Mouse (Mus musculus): ENCODE measurements around the gene Ddi2.

Ddi2 gene

DNA sequence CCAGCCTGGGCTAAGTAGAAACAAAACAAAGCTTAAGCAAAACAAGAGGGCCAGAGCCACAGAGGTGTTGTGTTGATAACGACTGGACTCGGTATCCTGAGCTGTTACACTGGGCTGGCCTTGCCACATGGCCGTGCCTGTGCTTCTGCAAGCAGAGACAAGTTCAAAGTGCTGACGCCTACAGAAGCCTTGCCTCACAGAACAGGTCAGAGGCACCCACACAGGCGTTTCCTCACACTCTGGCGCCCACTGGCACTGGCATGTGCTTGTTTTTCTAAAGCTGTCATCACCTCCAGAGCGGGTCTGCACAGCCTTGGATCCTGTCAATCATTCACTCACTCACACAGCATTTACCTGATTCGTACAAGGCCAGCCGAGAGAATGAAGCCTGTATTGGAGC is 18.6 kb upstream of the Ddi2 start:
- DNase-seq (ENCODE audit: low spot score): no peak

DNA sequence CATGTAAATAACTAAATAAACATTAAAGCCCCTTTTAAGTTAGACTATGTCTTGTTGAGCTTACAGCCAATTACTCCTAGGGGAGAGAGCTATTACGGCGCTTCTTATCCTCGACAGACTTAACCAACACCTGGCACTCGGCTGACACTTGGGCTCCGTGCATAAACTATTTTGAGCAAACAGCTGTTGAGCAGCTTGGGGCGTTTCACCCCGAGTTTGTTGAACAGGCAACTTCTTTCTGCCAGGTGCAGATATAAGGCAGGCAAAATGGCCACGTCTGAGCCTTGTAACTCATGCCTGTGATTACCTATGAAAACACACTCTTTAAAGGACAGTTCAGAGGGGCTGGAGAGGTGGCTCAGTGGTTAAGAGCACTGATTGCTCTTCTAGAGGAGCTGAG is 14.8 kb upstream of the Ddi2 start:
- DNase-seq (ENCODE audit: low spot score): no peak

DNA sequence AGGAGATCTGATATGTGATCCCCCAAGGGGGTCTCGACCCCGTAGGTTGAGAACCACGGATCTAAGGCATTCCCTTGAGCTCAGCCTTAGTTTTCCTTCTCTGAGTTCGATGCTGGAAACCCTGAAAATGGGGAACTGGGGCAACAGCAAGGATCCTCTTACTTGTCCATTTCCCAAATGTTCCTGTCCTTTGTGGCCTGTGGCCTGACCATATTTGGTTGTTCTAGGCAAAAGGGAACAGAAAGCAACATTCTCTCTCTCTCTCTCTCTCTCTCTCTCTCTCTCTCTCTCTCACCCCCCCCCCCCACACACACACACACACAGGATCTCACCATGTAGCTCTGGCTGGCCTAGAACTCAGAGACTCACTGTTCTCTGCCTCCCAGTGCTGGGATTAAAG is 13.6 kb upstream of the Ddi2 start:
- DNase-seq (ENCODE audit: low spot score): peak; percentile 51

DNA sequence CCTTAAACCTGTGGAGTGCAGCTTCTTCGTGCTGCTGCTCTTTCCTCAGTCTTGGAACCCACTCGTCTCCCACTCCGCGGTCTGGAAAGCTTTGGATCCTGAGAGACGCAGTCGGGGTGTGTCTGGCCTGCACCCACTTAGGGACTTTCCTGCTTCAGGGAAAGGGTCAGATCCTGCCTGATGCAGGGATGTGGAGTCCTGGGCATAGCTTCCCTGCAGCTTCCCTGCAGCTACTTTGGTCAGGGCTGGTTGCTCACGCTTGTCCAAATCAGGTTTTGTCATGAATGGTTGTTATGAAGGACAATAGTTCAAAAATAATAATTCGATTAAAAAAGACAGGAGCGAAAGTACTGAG is 12.0 kb upstream of the Ddi2 start:
- DNase-seq (ENCODE audit: low spot score): no peak

DNA sequence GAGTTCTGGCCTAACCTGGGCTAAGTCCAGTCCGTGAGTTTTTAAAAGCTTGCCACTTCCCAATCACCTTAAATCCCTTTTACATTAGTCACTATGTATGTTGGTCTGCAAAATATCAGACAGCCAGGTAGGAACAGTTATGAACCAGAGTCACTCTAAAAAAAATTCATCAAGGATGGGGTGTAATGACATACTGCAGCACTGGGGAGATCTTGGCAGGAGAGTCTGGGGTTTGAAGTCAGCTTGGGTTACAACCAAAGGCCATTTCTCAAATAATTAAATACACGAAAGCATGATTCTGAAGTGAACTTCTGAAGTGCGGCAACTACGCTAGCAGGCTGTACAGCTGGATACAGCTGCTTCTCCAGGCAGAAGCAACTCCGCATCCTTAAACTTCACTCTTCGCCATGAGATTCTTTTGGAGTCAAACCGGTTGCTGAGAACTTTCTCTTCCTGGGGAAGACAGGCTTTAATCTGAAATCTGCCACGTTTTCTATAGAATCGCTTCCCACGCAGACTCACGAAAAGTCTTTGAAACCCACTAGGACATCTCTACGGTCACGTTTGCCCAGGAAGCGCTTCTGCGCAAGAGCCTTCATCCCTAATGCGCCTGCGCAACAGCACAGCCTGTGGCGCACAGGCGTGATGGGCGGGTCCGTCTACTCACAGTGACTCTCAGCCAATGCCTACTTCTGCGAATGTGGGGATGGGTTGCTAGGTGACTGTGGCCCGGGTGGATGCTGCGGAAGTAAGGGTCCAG is 11.4 kb upstream of the Ddi2 start:
- DNase-seq (ENCODE audit: low spot score): peak; percentile 67

DNA sequence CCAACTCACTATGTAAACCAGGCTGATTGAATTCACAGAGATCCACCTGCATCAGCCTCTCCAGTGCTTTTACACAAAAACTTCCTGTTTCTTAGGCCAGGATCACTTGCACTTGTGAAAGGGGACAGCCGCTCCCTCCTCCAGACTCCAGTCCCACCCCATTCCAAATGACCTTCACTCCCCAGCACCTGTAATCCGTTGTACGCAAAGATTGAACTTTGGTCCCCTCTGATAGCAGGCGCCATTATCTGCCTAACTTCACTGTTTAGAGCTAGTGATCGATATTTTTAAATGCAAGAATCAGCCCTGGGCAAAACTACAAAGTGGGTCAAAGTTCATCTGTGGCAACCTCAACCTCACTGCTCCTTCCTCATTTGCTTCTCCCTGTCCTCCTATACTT is 8.5 kb upstream of the Ddi2 start:
- no peak for DNase-seq (ENCODE audit: low spot score)

DNA sequence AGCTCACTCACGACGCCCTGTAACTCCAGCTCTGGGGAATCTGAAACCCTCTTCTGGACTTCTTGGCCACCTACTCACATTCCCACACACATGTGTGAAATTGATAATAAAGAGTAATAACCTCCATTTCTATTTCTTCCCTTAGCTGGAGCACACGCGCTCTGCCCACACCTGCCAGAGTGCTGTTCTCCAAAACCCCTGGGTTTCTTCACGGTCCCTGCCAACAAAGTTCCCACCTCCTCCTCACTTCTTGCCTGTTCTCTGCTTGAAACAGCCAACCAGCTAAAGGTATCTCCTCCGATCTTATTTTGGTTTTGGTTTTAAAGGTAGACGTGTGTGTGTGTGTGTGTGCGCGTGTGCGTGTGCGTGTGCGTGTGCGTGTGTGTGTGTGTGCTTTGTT is 7.2 kb upstream of the Ddi2 start:
- no peak for DNase-seq (ENCODE audit: low spot score)

DNA sequence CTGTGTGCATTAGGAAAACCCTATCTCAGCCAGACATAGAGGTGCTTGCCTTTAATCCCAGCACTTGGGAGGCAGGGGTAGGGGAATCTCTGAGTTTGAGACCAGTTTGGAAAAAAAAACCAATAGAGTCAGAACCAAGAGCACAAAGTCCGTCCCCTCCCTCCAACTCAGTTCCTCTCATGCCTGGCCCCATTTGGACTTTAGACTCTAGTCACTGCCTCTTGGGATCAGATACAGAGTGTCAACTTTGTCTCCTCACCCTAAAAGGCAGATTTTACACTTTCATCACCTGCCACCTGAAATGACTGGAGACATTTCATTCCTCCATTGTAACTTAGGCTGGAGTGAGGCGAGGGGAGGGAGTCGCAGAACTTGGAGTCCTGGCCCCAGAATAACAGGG is 6.0 kb upstream of the Ddi2 start:
- no peak for DNase-seq (ENCODE audit: low spot score)

DNA sequence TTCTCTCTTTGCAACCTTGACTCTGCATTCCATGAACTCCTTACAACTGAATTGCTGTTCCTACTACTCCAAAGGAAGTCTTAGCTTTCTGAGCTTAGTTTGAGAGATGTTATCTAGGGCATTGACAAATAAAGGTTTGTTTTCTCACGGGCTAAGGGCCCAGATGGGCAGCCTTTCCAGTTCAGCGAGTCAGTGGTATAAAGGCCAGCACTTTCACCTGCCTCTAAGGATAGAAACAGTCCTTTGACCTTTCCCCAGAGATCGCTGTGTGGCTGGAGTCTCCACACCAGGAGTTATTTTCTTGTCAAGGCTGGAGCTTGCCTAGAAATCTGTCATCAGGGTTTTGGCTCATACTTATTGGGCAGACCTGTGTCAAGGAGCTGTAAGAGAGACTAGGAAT is 2.5 kb upstream of the Ddi2 start:
- DNase-seq (ENCODE audit: low spot score): no peak

DNA sequence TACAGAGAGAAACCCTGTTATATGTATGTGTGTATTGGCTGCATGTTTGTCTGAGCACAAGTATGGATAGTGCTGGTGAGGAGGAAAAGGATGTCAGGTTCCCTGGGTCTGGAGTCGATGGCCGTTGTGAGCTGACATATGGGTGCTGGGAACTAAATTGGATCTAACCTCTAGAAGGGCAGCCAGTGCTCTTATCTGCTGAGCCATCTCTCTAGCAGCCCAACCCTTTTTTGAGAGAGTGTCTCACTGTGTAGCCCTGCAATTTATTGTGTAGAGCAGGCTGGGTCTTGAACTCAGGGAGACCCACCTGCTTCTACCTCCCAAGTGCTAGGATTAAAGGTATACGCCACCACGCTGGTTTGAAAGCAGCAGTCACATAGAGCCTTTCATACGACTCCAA is 2.1 kb upstream of the Ddi2 start:
- no peak for DNase-seq (ENCODE audit: low spot score)

DNA sequence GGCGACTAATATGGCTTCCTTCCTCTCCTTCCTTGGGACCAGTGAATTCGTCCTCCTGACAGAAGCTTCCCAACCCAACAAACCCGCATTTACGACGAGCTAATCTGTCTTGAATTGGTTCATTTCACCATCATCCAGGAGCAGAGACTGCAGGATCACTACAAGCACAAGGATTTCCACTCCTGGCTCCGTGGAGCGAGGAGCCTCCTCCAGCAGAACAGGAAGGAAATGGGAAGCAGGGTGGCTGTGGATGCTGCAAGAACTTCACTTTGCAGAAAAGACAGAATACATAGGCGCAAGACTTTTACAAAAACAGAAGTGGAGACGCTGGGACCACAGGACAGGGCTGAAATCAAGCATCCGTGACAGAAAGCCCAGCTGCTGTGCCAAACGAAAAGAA is 1.4 kb upstream of the Ddi2 start:
- no peak for DNase-seq (ENCODE audit: low spot score)

DNA sequence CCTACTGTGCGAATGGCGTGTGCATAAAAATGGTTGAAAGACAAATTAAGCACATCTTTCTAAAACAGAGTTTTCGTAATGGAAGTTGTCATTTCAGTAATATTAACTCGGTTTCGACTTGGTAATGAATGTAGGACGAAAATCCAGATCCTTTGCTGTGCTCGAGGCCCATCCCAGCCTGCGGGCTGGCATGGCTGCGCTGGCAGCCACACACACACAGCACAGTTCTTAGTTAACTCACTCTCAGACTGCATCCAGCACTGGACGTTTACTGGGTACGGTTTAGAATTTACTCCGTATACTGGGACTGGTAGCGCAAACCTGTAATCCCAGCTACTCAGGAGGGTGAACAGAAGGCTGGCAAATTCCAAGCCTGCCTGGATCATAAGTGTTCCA is 452 bp upstream of the Ddi2 start:
- no peak for DNase-seq (ENCODE audit: low spot score)

DNA sequence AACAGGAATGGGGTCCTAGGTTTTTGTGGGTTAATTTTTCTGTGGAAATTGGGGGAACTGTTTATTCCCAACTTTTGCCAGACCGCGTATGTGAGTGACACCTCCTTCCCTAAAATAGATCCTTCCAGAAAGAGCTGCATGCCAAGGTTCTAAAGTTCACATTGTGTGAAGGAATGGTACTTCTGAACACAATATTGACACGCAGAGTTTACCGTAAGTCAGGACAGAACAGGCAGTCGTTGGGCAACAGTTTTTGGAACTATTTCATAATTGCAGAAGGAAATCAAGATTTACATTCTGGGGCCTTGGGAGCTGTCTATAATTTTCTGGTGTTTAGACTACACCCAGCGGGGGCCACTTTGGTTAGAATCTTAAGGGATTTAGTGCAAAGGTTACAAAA is 1.3 kb downstream of the Ddi2 start:
- peak; percentile 82 for DNase-seq (ENCODE audit: low spot score)

DNA sequence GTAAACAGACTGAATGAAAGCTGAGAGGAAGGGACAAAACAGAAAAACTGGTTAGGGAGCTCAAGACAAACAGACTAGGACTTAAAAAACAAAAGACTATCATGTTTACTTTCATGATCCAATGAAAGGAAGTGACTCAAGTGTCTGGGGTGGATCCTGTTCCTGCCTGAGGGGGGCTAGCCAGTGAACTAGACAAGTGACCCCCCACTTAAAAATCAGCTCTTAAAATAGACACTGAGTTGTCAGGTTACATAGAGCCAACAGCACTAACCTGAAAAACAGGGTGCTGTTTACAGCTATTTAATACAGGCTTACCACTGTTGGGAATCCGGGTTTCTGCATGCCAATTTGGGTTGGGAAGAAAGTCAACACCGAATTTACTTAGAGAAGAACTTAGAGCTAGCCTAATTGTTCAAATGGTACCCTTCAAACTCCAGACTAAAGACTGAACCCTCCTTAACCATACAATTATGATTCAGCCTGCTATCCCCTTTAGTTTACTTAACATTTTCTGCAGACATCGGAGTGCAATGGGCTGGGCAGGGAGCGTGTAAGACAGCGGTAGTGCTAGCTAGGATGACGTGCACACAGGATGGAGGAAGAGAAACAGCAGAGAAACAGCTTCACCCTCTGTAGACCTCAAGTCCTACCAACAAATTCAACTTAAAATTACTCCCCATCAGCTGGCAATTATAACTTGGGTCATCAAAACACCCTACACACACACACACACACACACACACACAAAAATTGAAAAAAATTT is 2.3 kb downstream of the Ddi2 start:
- DNase-seq (ENCODE audit: low spot score): no peak

DNA sequence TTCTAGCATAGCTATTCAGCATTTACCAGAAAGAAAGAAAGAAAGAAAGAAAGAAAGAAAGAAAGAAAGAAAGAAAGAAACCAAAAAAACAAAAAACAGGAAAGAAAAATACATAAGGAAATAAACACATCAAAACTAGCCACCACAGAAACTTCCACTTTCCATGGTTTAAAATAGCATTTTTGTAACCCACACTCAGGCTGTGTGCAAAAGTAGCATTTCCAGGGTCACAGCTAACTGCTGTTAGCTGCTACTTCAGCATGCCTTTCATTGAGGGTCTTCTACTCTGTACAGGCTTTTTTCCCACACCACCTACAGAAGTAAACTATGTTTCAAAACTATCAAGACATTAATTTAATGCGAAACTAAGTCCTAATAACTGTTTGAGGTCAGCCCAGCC is 3.9 kb downstream of the Ddi2 start:
- no peak for DNase-seq (ENCODE audit: low spot score)

DNA sequence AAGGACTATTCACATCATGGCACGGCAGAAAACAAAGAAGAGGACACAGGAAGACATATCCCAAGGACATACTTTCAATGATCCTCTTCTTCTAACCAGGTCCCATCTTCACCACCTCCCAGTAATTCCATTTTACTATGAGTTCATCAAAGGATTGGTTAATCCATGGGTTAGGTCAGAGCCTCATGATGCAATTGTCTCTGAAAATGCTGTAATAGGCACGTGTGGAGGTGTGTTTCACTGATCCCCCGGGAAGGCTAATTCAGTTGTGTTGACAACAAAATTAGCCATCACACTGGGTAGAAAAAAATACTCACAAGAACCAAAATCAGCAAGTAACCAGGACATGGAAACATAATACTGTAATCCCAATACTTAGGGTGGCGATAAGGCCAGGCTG is 5.6 kb downstream of the Ddi2 start:
- peak; percentile 28 for DNase-seq (ENCODE audit: low spot score)

DNA sequence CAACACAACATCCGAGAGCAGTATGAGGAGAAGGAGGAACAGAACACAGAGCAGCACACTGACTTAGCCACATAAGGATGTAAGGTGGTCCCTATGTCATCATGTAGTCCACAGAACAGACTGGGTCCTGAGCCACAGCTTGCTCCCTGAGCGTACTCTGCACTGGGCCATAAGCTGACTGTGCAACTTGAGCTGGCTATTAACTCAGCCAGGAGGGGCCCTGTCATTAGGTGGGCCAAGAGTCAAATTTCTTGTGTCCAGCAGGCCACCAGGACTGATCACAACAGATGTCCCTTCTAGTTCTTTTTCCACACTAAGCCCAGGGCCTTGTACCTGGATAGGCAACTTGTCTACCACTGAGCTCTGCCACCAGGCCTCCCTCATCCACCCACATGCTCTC is 8.2 kb downstream of the Ddi2 start:
- DNase-seq (ENCODE audit: low spot score): peak; percentile 40

DNA sequence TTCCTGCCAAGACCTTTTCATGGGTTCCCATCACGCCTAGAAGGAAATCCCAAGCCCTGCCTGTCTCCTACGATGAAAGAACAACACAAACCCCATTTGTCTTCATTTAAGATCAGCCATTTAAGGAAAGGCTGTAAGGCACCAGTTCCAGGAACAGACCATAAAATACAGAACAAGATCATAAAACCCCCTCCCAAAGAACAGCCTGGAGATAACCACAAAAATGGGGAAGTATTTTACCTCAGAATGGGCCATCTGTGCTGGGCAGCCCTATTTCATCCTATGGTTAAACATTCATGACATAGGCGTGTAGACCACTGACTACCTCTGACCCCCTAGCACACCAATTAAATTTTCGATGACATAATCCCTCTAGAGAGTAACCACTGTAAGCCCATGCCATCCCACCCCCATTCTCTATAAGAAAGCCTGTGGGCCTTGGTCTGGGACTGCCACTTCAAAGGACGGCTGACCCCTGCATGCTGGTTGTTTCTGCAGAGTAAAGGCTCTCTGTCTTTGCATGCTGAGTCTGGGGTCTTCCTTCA is 9.5 kb downstream of the Ddi2 start:
- no peak for DNase-seq (ENCODE audit: low spot score)

DNA sequence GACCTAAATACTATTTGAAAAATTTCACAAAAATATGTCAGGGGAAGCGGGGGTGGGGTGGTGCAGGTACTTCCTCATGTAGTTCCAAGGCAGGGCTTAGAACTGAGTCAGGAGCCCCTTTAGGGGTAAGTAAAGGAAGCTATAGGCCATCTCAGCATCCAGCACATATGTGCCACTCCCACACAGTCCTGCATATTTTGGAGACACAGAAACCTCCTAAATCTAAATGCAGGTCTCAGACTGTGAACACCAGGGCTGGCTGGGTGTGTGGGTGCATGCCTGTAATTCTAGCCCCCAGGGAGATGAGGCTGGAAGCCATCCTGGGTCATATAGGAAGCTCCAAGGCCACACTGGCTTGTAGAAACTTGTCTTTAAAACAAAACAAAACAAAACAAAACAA is 12.0 kb downstream of the Ddi2 start:
- no peak for DNase-seq (ENCODE audit: low spot score)

DNA sequence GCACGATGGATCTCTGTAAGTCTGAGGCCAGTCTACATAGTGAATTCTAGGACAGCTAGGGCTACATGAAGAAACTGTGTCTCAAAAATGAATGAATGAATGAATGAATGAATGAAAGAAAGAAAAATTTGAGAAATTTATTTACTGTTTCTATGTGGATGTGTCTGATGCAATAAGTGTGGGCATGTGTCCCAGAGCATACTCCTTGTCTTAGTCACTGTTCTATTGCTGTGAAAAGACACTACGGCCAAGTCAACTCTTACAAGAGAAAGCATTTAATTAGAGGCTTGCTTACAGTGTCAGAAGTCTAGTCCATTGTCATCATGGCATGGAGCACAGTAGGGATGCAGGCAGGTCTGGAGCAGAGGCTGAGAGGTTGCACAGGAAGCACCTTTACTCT is 14.2 kb downstream of the Ddi2 start:
- DNase-seq (ENCODE audit: low spot score): peak; percentile 73

DNA sequence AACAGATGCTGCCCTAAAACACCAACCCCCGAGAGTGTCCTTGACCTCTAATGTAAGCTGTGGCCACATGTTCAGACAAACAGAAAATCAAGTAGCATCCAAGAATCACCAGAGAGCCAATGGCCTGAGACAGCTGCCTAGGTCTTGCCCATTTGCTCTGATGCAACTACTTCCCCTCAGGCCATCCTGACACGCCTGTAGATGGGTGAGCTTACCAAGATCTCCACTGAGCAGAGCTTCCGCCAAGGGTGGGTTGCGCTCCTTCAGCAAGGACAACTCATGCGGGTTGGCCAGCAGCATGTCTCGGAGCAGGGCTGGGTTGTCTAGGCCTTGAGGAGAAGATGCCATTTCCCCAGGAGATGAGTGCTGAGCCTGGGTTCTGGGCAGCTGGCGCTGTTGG is 15.2 kb downstream of the Ddi2 start:
- DNase-seq (ENCODE audit: low spot score): no peak

DNA sequence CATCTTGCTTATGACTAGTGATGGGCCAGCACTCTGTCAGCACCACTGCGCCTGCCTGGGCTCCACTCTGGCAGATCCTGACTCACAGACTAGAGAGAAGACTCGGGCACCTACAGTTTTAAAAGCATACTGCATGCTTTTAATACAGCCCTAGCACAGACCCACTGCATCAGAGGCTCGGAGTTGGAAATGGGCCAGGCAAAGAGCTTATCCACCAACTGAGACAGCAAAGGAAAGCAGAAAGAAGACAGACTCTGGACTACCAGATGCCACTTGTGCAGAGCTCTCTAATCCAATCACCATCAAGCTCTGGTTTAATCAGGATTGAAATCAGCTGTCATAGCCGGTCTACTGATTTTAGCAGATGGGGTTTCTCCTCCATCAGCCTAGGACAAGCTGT is 17.9 kb downstream of the Ddi2 start:
- DNase-seq (ENCODE audit: low spot score): no peak

DNA sequence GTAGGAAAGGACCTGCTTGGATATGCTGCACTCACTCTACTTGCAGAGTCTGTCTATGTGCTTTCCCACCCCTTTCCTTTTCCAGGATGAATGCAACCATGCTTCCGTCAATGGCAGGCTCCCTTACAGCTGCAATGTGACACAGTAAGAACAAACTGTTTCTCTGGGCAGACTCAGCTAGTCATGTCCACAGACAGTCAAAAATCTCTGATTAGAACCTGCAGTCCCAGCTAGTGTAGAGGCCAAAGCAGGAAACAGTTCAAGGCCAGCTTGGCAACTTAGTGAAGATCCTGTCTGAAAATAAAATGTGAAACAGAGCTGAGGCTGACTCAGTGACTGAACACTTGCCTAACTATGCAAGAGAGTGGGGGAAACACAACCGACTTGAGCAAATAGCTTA is 18.6 kb downstream of the Ddi2 start:
- DNase-seq (ENCODE audit: low spot score): no peak

DNA sequence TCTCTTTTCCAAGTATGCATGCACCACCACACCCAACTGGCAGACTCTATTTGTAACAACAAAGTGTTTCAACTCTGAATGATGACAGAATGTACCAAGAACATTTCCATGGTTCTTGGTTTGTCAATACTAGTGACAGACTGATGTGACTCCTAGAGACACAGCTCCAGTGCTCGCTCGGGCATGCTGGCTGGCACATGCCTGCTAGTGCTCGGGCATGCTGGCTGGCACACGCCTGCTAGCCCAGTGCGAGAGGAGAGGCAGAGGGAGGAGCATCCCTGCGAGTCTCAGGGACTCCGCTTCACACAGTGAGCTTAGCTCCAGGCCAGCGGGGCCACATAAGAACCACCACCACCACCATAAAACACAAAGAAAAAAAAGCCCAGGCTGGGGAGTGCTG is 28.5 kb downstream of the Ddi2 start:
- no peak for DNase-seq (ENCODE audit: low spot score)

All from adipocyte (in vitro differentiated cells).